Mouse (Mus musculus): ENCODE data around the gene Ss18l2. TPM values are rescaled to one million over a fixed set of nuclear protein-coding genes. Genes with fewer than 3 reads are reported as not detected.
A peak's percentile ranks its signal among the peaks of the same experiment; 100 is the strongest.

Gene Ss18l2
- polyA plus RNA-seq, 1 experiment from 2014 or later = 146 TPM

DNA sequence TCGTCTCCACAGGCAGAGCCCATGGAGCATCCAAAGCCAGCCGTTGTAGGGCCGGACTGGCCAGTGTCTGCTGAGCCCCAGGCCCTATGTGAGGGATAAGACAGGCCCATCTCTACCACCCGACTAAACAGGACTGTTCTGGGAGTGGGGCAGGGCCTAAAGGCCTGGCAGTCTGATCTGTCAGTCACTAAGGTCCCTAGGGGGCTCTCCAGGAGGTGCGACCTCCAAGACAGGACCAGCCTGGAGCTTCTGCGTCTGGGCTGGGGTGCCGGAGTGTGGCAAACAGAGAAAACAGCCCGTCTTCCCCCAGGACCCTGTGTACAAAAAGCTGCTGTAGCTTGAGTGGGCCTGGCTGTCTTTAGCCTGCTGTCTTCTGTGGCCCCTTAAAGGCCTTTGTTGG is 51.7 kb downstream of the Ss18l2 start:
- Histone ChIP-seq H3K4me2 (replicated peaks) (no peak overlapping the region), H3K4me3 (replicated peaks) (no peak overlapping the region), H3K27me3 (no peaks in the 10 kb centered on the region), H3K9ac (replicated peaks) (peak overlapping the region; percentile 93; the same call in 1 of the 2 replicates), H3K4me1 (replicated peaks) (peaks cover 37% of the 10 kb centered on the region), H3K9me3 (no peaks in the 10 kb centered on the region), H3K27ac (no peak overlapping the region), H3K36me3 (peaks cover 56% of the 10 kb centered on the region)
- no peak for ATAC-seq
- 53% methylated on average over 8 of the region's 8 CpGs for WGBS

DNA sequence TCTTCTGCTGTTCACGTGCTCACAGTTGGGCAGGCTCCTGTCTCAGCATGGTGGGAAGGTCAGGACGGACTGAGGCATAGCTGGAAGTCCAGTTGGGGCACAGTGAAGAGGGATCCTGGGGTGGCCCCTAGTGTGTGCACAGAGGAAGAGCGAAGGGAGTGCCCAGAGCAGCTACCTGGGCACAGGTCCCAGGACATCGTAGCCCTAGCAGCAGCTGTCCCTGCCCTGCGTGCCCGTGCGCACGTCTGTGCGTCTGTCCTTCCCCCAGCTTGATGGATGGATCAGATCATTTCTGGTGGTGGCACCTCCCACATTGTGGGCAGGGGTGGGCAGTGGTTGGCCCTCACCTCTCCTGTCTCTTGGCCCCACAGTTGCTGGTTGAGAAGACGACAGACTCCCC is 52.1 kb downstream of the Ss18l2 start:
- WGBS = 89% methylated on average over 10 of the region's 10 CpGs
- no peak for ATAC-seq
- H3K4me3 ChIP-seq (replicated peaks) = no peak overlapping the region
- H3K27me3 ChIP-seq = no peaks in the 10 kb centered on the region
- H3K9me3 ChIP-seq = no peaks in the 10 kb centered on the region
- H3K4me1 ChIP-seq (replicated peaks) = peaks cover 37% of the 10 kb centered on the region
- H3K4me2 ChIP-seq (replicated peaks) = no peak overlapping the region
- H3K27ac ChIP-seq = no peak overlapping the region
- peaks cover 56% of the 10 kb centered on the region for H3K36me3 ChIP-seq
- no peak overlapping the region; the same call in 1 of the 2 replicates for H3K9ac ChIP-seq (replicated peaks)

- ATAC-seq = no peak
- peaks cover 58% of the 10 kb centered on the region for H3K36me3 ChIP-seq
Observed at GRCm38 (mm10) chr9:121762761-121763160, 52.6 kb downstream of the Ss18l2 start.

More at GRCm38 (mm10) chr9:121762761-121763160, 52.6 kb downstream of the Ss18l2 start:
- H3K9me3 ChIP-seq = no peaks in the 10 kb centered on the region
- H3K9ac ChIP-seq (replicated peaks) = no peak overlapping the region
- no peaks in the 10 kb centered on the region for H3K27me3 ChIP-seq
- H3K4me3 ChIP-seq (replicated peaks) = no peak overlapping the region
- 88% methylated on average over 25 of the region's 25 CpGs for WGBS
- H3K27ac ChIP-seq = no peak overlapping the region
- H3K4me2 ChIP-seq (replicated peaks) = no peak overlapping the region
- peaks cover 32% of the 10 kb centered on the region for H3K4me1 ChIP-seq (replicated peaks)

Other genes with a start within 250 kb of the Ss18l2 start
- 12.0 and 24.1 TPM in 2 replicates for gene Cck, start 214.6 kb upstream of the Ss18l2 start, polyA plus RNA-seq (2015; fragmentation: Nextera tagmentation; extraction: Ambion mirVana)
- gene Lyzl4, start 68.2 kb upstream of the Ss18l2 start, polyA plus RNA-seq (2015; fragmentation: Nextera tagmentation; extraction: Ambion mirVana) = 0.24 TPM in 1 of 2 replicates, not detected in the other
- gene Vipr1, start 67.6 kb upstream of the Ss18l2 start, polyA plus RNA-seq (2015; fragmentation: Nextera tagmentation; extraction: Ambion mirVana) = 0.43 and 0.48 TPM in 2 replicates
- 31.1 and 36.1 TPM in 2 replicates for gene Sec22c, start 4.8 kb upstream of the Ss18l2 start, polyA plus RNA-seq (2015; fragmentation: Nextera tagmentation; extraction: Ambion mirVana)
- gene Nktr, start 8.8 kb downstream of the Ss18l2 start, polyA plus RNA-seq (2015; fragmentation: Nextera tagmentation; extraction: Ambion mirVana) = 69.0 and 71.1 TPM in 2 replicates
- gene Zfp651, start 49.0 kb downstream of the Ss18l2 start, polyA plus RNA-seq (2015; fragmentation: Nextera tagmentation; extraction: Ambion mirVana) = 6.7 and 12.0 TPM in 2 replicates
- 0.43 and 0.69 TPM in 2 replicates for gene Klhl40, start 67.3 kb downstream of the Ss18l2 start, polyA plus RNA-seq (2015; fragmentation: Nextera tagmentation; extraction: Ambion mirVana)
- gene Hhatl, start 82.2 kb downstream of the Ss18l2 start, polyA plus RNA-seq (2015; fragmentation: Nextera tagmentation; extraction: Ambion mirVana) = 0.24 TPM in 1 of 2 replicates, not detected in the other
- gene Ccdc13, start 129.1 kb downstream of the Ss18l2 start, polyA plus RNA-seq (2015; fragmentation: Nextera tagmentation; extraction: Ambion mirVana) = 2.8 and 5.0 TPM in 2 replicates
- 146 TPM in 2 replicates for gene Higd1a, start 148.0 kb downstream of the Ss18l2 start, polyA plus RNA-seq (2015; fragmentation: Nextera tagmentation; extraction: Ambion mirVana)
- gene Ackr2, start 188.0 kb downstream of the Ss18l2 start, polyA plus RNA-seq (2015; fragmentation: Nextera tagmentation; extraction: Ambion mirVana) = 2.1 and 2.2 TPM in 2 replicates
- gene Cyp8b1, start 206.0 kb downstream of the Ss18l2 start, polyA plus RNA-seq (2015; fragmentation: Nextera tagmentation; extraction: Ambion mirVana) = not detected in 2 replicates
- gene Fam198a, start 240.7 kb downstream of the Ss18l2 start, polyA plus RNA-seq (2015; fragmentation: Nextera tagmentation; extraction: Ambion mirVana) = 0.89 and 0.96 TPM in 2 replicates